Mouse (Mus musculus): ENCODE data around the gene Insl6.

DNA sequence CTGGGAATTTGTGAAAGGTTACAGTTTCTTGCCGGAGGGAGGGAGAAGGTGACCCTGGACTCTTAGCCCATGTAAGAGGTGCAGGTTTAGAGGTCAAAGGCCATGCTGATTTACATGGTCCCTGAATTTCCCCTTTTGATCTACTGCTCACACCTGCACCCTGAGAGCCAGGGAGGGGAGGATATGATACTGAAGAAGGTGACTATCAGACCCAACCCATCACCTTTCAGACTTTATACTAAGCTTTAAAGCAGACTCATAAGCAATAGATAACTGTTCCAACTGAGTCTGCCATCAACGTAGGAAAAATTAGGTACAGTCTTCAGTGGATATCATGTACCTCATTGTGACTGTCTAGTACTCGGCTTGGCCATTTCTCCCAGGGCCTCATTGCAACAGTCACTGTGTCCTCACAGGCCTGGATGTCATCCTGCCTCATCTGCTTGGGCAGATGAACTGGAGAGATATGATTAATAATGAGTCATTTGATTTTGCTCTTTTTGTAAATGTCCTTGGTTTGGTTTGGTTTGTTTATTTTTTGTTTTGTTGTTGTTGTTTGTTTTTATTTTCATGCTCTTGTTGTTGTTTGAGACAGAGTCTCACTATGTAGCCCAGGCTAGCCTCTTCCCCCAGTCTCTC is 43.6 kb upstream of the Insl6 start:
- TF ChIP-seq CTCF (IDR thresholded peaks at IDR 0.05; ENCODE audit: low read depth) (no peak), EP300 (optimal IDR thresholded peaks at IDR 0.05) (no peak)

Data from stomach, postnatal 0 days (tissue).